Mouse (Mus musculus) forebrain, embryonic 15.5 days (tissue): ENCODE data around the gene Mif. TPM values are rescaled to one million over a fixed set of nuclear protein-coding genes. Genes with fewer than 3 reads are reported as not detected.

Experiments used
- polyA plus RNA-seq: library from polyadenylated mRNA; unstranded; fragments of >200 nt; fragmentation: Nextera tagmentation; extraction: Ambion mirVana; gene quantifications from 2 replicates; pipeline ENCODE4 v1.2.1, GENCODE M21; 2015

The Mif gene
- polyA plus RNA-seq, 1 experiment from 2014 or later, result 1,708 TPM

Other genes with a start within 250 kb of the Mif start
- gene Susd2, start 216.2 kb downstream of the Mif start, polyA plus RNA-seq, result 1.0 and 1.4 TPM in 2 replicates
- gene Cabin1, start 95.9 kb downstream of the Mif start, polyA plus RNA-seq, result 36.8 and 38.8 TPM in 2 replicates
- gene Ddt, start 86.8 kb downstream of the Mif start, polyA plus RNA-seq, result 61.1 and 62.2 TPM in 2 replicates
- not detected in 2 replicates for gene Gm20441, start 79.3 kb downstream of the Mif start, polyA plus RNA-seq
- gene Gstt3, start 78.8 kb downstream of the Mif start, polyA plus RNA-seq, result 0.42 and 0.51 TPM in 2 replicates
- 10.7 and 11.5 TPM in 2 replicates for gene Gstt1, start 61.7 kb downstream of the Mif start, polyA plus RNA-seq
- gene Gstt4, start 37.7 kb downstream of the Mif start, polyA plus RNA-seq, result not detected in 2 replicates
- 3.9 and 5.1 TPM in 2 replicates for gene Gstt2, start 22.8 kb downstream of the Mif start, polyA plus RNA-seq
- gene Derl3, start 33.2 kb upstream of the Mif start, polyA plus RNA-seq, result 2.9 and 3.5 TPM in 2 replicates
- 330 and 334 TPM in 2 replicates for gene Smarcb1, start 61.4 kb upstream of the Mif start, polyA plus RNA-seq
- gene Chchd10, start 72.9 kb upstream of the Mif start, polyA plus RNA-seq, result 24.8 and 24.9 TPM in 2 replicates
- 19.8 and 20.3 TPM in 2 replicates for gene Mmp11, start 76.3 kb upstream of the Mif start, polyA plus RNA-seq
- gene Gm867, start 80.4 kb upstream of the Mif start, polyA plus RNA-seq, result 0.28 TPM in 1 of 2 replicates, not detected in the other
- gene Vpreb3, start 82.8 kb upstream of the Mif start, polyA plus RNA-seq, result 0.42 and 0.48 TPM in 2 replicates
- gene Gm5134, start 94.3 kb upstream of the Mif start, polyA plus RNA-seq, result 0.15 TPM in 1 of 2 replicates, not detected in the other
- gene Zfp280b, start 172.4 kb upstream of the Mif start, polyA plus RNA-seq, result 13.5 and 13.8 TPM in 2 replicates